Mouse (Mus musculus) G1E (cell line): ENCODE results near the gene Vsig8. TPM values are rescaled to one million over a fixed set of nuclear protein-coding genes. Genes with fewer than 3 reads are reported as not detected.

Experiments
- ATAC-seq: 2 replicates; pipeline ENCODE4 v1.8.0; 2016; ENCODE audit warnings: mild to moderate bottlenecking; ENCODE audit not compliant: insufficient number of reproducible peaks, poor library complexity, low FRiP score, severe bottlenecking; ENCODE audit errors: extremely low read depth
- DNase-seq: peaks from one replicate; pipeline ENCODE4 v3.0.0; 2012; ENCODE audit warnings: low spot score
- H3K27me3 ChIP-seq: 2 replicates; pipeline ENCODE4 v1.6.1; 2012; ENCODE audit warnings: mild to moderate bottlenecking, low read length, inconsistent platforms; ENCODE audit not compliant: insufficient read depth
- H3K36me3 ChIP-seq: replicated peaks from 2 replicates; pipeline ENCODE3; 2012; ENCODE audit warnings: mild to moderate bottlenecking, inconsistent platforms
- H3K4me1 ChIP-seq: 2 replicates; pipeline ENCODE4 v1.6.1; 2012; ENCODE audit warnings: low read depth, low read length, inconsistent platforms, mixed read lengths; ENCODE audit not compliant: insufficient read depth
- H3K4me3 ChIP-seq: 2 replicates; pipeline ENCODE4 v1.5.1; 2012; ENCODE audit warnings: low read depth, mild to moderate bottlenecking, inconsistent platforms, low read length, moderate library complexity, mixed read lengths
- H3K9me3 ChIP-seq: replicated peaks from 2 replicates; pipeline ENCODE4 v1.6.1; 2012; ENCODE audit warnings: inconsistent platforms
- CTCF ChIP-seq: IDR thresholded peaks from 2 replicates; pipeline ENCODE4 v1.5.1; 2012; ENCODE audit warnings: low read depth, low read length, inconsistent platforms, mixed read lengths
- GATA1 ChIP-seq: IDR thresholded peaks from 2 replicates; pipeline ENCODE4 v1.6.1; 2012; ENCODE audit warnings: borderline replicate concordance, low read length, inconsistent platforms, mixed read lengths
- GATA2 ChIP-seq: IDR thresholded peaks from 2 replicates; pipeline ENCODE4 v1.6.1; 2012; ENCODE audit warnings: low read depth, low read length, inconsistent platforms, borderline replicate concordance
- POLR2AphosphoS5 ChIP-seq: IDR thresholded peaks from 2 replicates; pipeline ENCODE4 v1.6.1; 2012; ENCODE audit warnings: low read depth, low read length, inconsistent platforms; ENCODE audit not compliant: insufficient replicate concordance
- TAL1 ChIP-seq: conservative IDR thresholded peaks from 2 replicates; pipeline ENCODE4 v1.6.1; 2012; ENCODE audit warnings: low read depth, low read length, inconsistent platforms, mixed read lengths
- polyA plus RNA-seq: library from polyadenylated mRNA; stranded (reverse); fragments of >175 nt; gene quantifications from 2 replicates; pipeline ENCODE4 v1.2.3, GENCODE M21; 2012
- total RNA-seq, 2 experiments: library from RNA; stranded (forward) in 1 of 2; stranded (reverse) in 1 of 2; fragments of 200-1000 nt in 1 of 2; fragments of >200 nt in 1 of 2; fragmentation: Nextera tagmentation in 1 of 2; gene quantifications; 2 replicates each; pipeline ENCODE4 v1.2.3; 2014 to 2017

Gene Vsig8
- total and polyA plus RNA-seq, 3 experiments, result not detected

GRCm38 (mm10) chr1:172580116-172580515 is 24.4 kb downstream of the Vsig8 start:
- TF ChIP-seq CTCF (no peak), POLR2AphosphoS5 (no peak), TAL1 (no peak), GATA2 (no peak), GATA1 (no peak)

GRCm38 (mm10) chr1:172582436-172582835 is 26.7 kb downstream of the Vsig8 start:
- ATAC-seq, result no peak
- no peaks in the 10 kb centered on the region for H3K4me1 ChIP-seq
- H3K9me3 ChIP-seq, result peaks cover 22% of the 10 kb centered on the region
- TF ChIP-seq GATA2, result no peak
- no peak for TF ChIP-seq POLR2AphosphoS5
- TF ChIP-seq GATA1, result no peak
- TF ChIP-seq CTCF, result no peak
- TF ChIP-seq TAL1, result no peak
- H3K4me3 ChIP-seq, result no peak overlapping the region
- DNase-seq, result no peak
- no peaks in the 10 kb centered on the region for H3K27me3 ChIP-seq
- no peaks in the 10 kb centered on the region for H3K36me3 ChIP-seq

More at GRCm38 (mm10) chr1:172580116-172580515, 24.4 kb downstream of the Vsig8 start:
- Histone ChIP-seq H3K4me3 (no peak overlapping the region), H3K4me1 (no peaks in the 10 kb centered on the region), H3K27me3 (no peaks in the 10 kb centered on the region), H3K36me3 (no peaks in the 10 kb centered on the region), H3K9me3 (peaks cover 31% of the 10 kb centered on the region)
- ATAC-seq (no peak), DNase-seq (no peak)

GRCm38 (mm10) chr1:172584271-172584670 is 28.5 kb downstream of the Vsig8 start:
- TF ChIP-seq TAL1, result no peak
- no peak for TF ChIP-seq CTCF
- no peak for TF ChIP-seq POLR2AphosphoS5
- no peak for TF ChIP-seq GATA2
- TF ChIP-seq GATA1, result no peak
- no peak for DNase-seq
- no peaks in the 10 kb centered on the region for H3K4me1 ChIP-seq
- peaks cover 27% of the 10 kb centered on the region for H3K9me3 ChIP-seq
- H3K4me3 ChIP-seq, result no peak overlapping the region
- ATAC-seq, result no peak
- no peaks in the 10 kb centered on the region for H3K27me3 ChIP-seq
- no peaks in the 10 kb centered on the region for H3K36me3 ChIP-seq

GRCm38 (mm10) chr1:172585026-172585425 is 29.3 kb downstream of the Vsig8 start:
- DNase-seq, result no peak
- no peaks in the 10 kb centered on the region for H3K36me3 ChIP-seq
- no peak for TF ChIP-seq CTCF
- no peak for TF ChIP-seq GATA1
- no peak for TF ChIP-seq POLR2AphosphoS5
- TF ChIP-seq TAL1, result no peak
- TF ChIP-seq GATA2, result no peak

GRCm38 (mm10) chr1:172585612-172586567 is 30.2 kb downstream of the Vsig8 start:
- Histone ChIP-seq H3K4me3 (no peak overlapping the region), H3K9me3 (peaks cover 35% of the 10 kb centered on the region), H3K36me3 (no peaks in the 10 kb centered on the region), H3K4me1 (no peaks in the 10 kb centered on the region), H3K27me3 (no peaks in the 10 kb centered on the region)
- ATAC-seq (no peak), DNase-seq (no peak)
- no peak for TF ChIP-seq CTCF
- no peak for TF ChIP-seq GATA2
- TF ChIP-seq TAL1, result no peak
- no peak for TF ChIP-seq GATA1
- no peak for TF ChIP-seq POLR2AphosphoS5

More at GRCm38 (mm10) chr1:172585026-172585425, 29.3 kb downstream of the Vsig8 start:
- no peak overlapping the region for H3K4me3 ChIP-seq
- H3K9me3 ChIP-seq, result peaks cover 31% of the 10 kb centered on the region
- no peaks in the 10 kb centered on the region for H3K27me3 ChIP-seq
- ATAC-seq, result no peak
- no peaks in the 10 kb centered on the region for H3K4me1 ChIP-seq

GRCm38 (mm10) chr1:172590385-172590784 is 34.6 kb downstream of the Vsig8 start, which contains the start of gene Slamf8:
Gene Slamf8, minus strand, starts transcription at chr1:172590568.
- TF ChIP-seq GATA2 (no peak), CTCF (no peak), TAL1 (no peak), GATA1 (no peak), POLR2AphosphoS5 (no peak)
- DNase-seq (no peak), ATAC-seq (no peak)
- H3K36me3 ChIP-seq, result no peaks in the 10 kb centered on the region
- H3K4me1 ChIP-seq, result no peaks in the 10 kb centered on the region
- peaks cover 17% of the 10 kb centered on the region for H3K9me3 ChIP-seq
- H3K4me3 ChIP-seq, result no peak within 1 kb of the TSS
- H3K27me3 ChIP-seq, result no peaks in the 10 kb centered on the region
